In the genomic region with DNA sequence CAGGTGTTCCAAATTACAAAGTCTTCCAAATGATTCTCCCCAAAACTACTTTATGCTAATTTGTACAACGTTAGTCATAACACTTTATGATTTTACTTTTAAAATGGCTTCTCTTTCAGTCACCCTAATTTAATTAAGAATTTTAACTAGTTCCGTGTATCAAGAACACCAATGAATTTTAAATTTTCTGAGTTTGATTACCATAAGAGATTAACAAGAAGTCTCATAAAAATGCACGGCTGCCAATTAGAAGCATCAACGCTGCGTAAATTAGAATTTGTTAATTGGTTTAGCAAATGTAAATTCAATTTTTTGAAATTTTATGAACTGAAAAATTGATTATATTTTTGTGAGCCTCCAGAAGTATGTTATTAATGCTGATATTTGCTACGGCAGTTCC, we compare ENCODE assay signal across 17 mouse cellular contexts. TPM values are rescaled to one million over a fixed set of nuclear protein-coding genes. Genes with fewer than 3 reads are reported as not detected.
"Had no signal": no experiment of that assay in that cellular context is flagged by ENCODE, and none has a peak within 500 bp of the region (broad histone marks: within the 10 kb centered on the region; RNA-seq: fewer than 3 reads in every experiment).

No protein-coding gene starts in this region.

- H3K4me3 ChIP-seq: midbrain, embryonic 10.5 days; midbrain, embryonic 12.5 days; myocyte; neural tube, embryonic 13.5 days; neural tube, embryonic 15.5 days had no signal

- ATAC-seq: midbrain, embryonic 16.5 days had no signal

- H3K27ac ChIP-seq: midbrain, embryonic 10.5 days; midbrain, embryonic 12.5 days; neural tube, embryonic 13.5 days; neural tube, embryonic 15.5 days had no signal

- H3K4me2 ChIP-seq: lung, embryonic 14.5 days; midbrain, embryonic 12.5 days; neural tube, embryonic 13.5 days; neural tube, embryonic 15.5 days had no signal

- H3K36me3 ChIP-seq: midbrain, embryonic 10.5 days; midbrain, embryonic 12.5 days; neural tube, embryonic 13.5 days; neural tube, embryonic 15.5 days had no signal

- H3K9ac ChIP-seq: lung, embryonic 14.5 days; midbrain, embryonic 12.5 days; neural tube, embryonic 13.5 days; neural tube, embryonic 15.5 days had no signal

- H3K27me3 ChIP-seq: midbrain, embryonic 12.5 days; neural tube, embryonic 13.5 days; neural tube, embryonic 15.5 days had no signal

- H3K4me1 ChIP-seq: midbrain, embryonic 12.5 days had no signal

- H3K9me3 ChIP-seq: midbrain, embryonic 10.5 days; neural tube, embryonic 13.5 days; neural tube, embryonic 15.5 days had no signal

- DNase-seq: lung, adult 18-20 months; lung, embryonic 14.5 days; lung, postnatal 10 days; lung, postnatal 4 days; right cerebral cortex, adult 18-20 months; right cerebral cortex, postnatal 25 days; right cerebral cortex, postnatal 4 days; spleen, adult 18-20 months; thymus, adult 18-20 months; thymus, postnatal 14 days; thymus, postnatal 36 days had no signal

RNA-seq across cellular contexts. Expression of a gene that starts 54.1 kb away (rescaled TPM):
- polyA plus RNA-seq: myocyte had no signal
